Mouse (Mus musculus) left cerebral cortex, adult 9 months (tissue): ENCODE measurements around the gene Lcn10.
"Not testable (repeated sequence)": the region's sequence is repeated elsewhere in the genome, so short reads cannot be mapped to it uniquely, and the experiment has no call there.

ENCODE experiments used
- DNase-seq, 2 experiments: peaks; one replicate each; pipeline ENCODE4 v3.0.0; 2022; ENCODE audit warnings: low spot score in 2 of 2

The Lcn10 gene

GRCm38 (mm10) chr2:25682426-25682825, at the start of gene Lcn10:
Gene Lcn10 (plus strand): TSS chr2:25682726.
- no peak for DNase-seq

- DNase-seq, result no peak
Measured at GRCm38 (mm10) chr2:25633616-25634015, 48.9 kb upstream of the Lcn10 start.

GRCm38 (mm10) chr2:25634046-25634445, 48.5 kb upstream of the Lcn10 start:
- DNase-seq, result no peak

- no peak for DNase-seq
Measured at GRCm38 (mm10) chr2:25639890-25640289, 42.6 kb upstream of the Lcn10 start.

GRCm38 (mm10) chr2:25652902-25653301, 29.6 kb upstream of the Lcn10 start, which contains the start of gene Lcn8:
Gene Lcn8 (plus strand): TSS chr2:25653120.
- DNase-seq, result no peak

GRCm38 (mm10) chr2:25654502-25654901, 28.0 kb upstream of the Lcn10 start:
- no peak for DNase-seq

GRCm38 (mm10) chr2:25656691-25657090, 25.8 kb upstream of the Lcn10 start:
- DNase-seq, result peak in 1 of 2 experiments; percentile 5

GRCm38 (mm10) chr2:25657246-25657645, 25.3 kb upstream of the Lcn10 start:
- no peak for DNase-seq

- DNase-seq, result no peak
Measured at GRCm38 (mm10) chr2:25657652-25658051, 24.9 kb upstream of the Lcn10 start, which contains the start of gene Lcn5. Gene Lcn5 (plus strand): TSS chr2:25657952.

GRCm38 (mm10) chr2:25660279-25660678, 22.2 kb upstream of the Lcn10 start:
- no peak for DNase-seq

GRCm38 (mm10) chr2:25661245-25661970, 21.1 kb upstream of the Lcn10 start:
- no peak for DNase-seq

- peak in 1 of 2 experiments; percentile 34 for DNase-seq
Measured at GRCm38 (mm10) chr2:25663511-25663910, 19.0 kb upstream of the Lcn10 start.

GRCm38 (mm10) chr2:25664125-25664524, 18.4 kb upstream of the Lcn10 start:
- no peak for DNase-seq

- DNase-seq, result no peak
Measured at GRCm38 (mm10) chr2:25666516-25666915, 16.0 kb upstream of the Lcn10 start.

- DNase-seq, result no peak
Measured at GRCm38 (mm10) chr2:25676486-25676885, 6.0 kb upstream of the Lcn10 start, which contains the start of gene Lcn6. Gene Lcn6 (plus strand): TSS chr2:25676786.

- DNase-seq, result no peak
Measured at GRCm38 (mm10) chr2:25679559-25679958, 3.0 kb upstream of the Lcn10 start.

- no peak for DNase-seq
Measured at GRCm38 (mm10) chr2:25686941-25687340, 4.4 kb downstream of the Lcn10 start.

- peak in 1 of 2 experiments; percentile 57 for DNase-seq
Measured at GRCm38 (mm10) chr2:25694605-25695004, 12.1 kb downstream of the Lcn10 start.

GRCm38 (mm10) chr2:25696951-25697350, 14.4 kb downstream of the Lcn10 start:
- DNase-seq, result no peak

GRCm38 (mm10) chr2:25698696-25699095, 16.2 kb downstream of the Lcn10 start:
- no peak for DNase-seq

- DNase-seq, result not testable (repeated sequence)
Measured at GRCm38 (mm10) chr2:25699743-25700142, 17.2 kb downstream of the Lcn10 start, which contains the start of gene Obp2a. Gene Obp2a (plus strand): TSS chr2:25700043.

- no peak for DNase-seq
Measured at GRCm38 (mm10) chr2:25701001-25701400, 18.5 kb downstream of the Lcn10 start.

GRCm38 (mm10) chr2:25703706-25704105, 21.2 kb downstream of the Lcn10 start:
- no peak for DNase-seq
